Mouse (Mus musculus): ENCODE results near the gene BC005537.
"Not testable (repeated sequence)": the region's sequence is repeated elsewhere in the genome, so short reads cannot be mapped to it uniquely, and the experiment has no call there.

Gene BC005537

DNA sequence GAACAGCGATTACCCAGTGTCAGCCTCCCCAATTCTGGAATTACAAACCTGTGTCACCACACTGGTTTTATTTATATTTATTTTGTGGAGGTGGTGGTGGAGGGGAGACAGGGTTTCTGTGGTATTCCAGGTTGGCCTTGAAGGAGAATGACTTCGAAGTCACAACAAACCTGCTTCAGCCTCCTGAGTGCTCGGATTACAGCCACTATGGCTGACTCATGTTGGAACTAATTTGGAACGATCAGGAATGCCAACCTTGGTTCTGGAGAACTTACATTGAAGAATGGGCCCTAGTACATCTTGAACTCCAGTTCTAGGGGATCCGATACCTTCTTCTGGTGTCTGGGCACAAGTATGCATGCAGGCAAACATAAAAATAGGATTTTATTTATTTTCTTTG, 2.1 kb upstream of the BC005537 start:
- DNase-seq (ENCODE audit: extremely low read depth, insufficient read length, low spot score), result peak; percentile 27

DNA sequence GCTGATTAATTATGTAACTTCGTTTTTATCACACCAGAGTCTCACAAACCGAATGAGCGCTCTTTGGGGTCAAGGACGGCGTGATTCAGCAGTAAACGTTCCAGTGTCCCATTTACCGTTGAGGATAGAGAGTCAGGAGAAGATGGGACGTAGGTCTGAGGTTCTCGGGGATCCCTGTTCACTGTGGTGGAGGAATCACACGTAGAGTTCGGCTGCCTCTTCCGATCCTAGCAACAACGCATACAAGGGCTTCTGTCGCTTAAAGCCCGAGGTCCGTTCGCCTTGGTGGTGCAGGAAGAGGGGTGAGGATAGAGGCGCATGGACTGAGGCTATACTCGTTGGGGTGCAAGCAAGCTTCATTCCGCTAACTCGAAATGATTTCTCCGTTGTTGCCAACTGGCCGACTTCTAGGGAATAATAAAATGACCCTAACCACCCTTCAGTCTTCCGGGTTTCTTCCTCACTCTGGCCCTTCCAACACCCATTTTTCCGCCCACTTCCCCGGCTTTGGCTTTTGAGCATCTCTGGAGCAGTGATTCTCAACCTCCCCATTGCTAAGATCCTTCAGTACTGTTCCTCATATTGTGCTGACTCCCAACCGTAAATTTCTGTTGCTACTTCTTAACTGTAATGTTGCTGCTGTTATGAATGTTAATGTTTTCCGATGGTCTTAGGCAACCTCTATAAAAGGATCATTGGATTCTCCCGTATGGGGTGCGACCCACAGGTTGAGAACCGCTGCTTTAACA, 1.4 kb upstream of the BC005537 start:
- DNase-seq (ENCODE audit: extremely low read depth, insufficient read length, low spot score), result peak; percentile 43

DNA sequence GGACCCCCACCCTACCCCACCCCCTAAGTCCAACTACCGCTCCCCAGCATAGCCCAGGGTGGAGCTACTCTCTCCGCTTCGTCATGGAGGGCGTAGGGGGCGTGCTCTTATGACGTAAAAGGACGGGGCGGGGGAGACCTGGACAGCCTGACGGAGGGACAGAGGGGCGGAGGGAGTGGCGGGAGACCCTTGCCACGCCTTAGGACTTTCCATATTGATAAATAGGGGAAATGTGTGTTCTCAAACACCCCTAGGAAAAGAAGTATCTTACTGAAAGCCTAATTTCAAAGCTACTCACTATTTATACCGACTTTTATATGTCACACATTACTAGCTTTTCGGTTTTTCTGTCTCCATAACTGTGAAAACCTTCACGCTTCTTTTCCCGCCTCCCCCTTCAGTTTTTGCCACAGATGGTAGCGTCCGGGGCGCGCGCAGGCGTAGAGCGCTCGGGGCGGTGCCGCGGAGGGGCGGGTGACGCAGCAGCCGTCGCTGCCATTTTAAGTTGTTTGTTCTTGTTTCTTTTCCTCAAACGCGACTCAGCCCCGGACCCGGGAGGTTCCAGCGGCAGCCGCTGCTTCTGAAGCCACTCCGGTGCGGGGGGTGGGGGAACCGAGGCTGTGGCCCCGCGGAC, 666 bp upstream of the BC005537 start:
- peak; percentile 90 for DNase-seq (ENCODE audit: extremely low read depth, insufficient read length, low spot score)

DNA sequence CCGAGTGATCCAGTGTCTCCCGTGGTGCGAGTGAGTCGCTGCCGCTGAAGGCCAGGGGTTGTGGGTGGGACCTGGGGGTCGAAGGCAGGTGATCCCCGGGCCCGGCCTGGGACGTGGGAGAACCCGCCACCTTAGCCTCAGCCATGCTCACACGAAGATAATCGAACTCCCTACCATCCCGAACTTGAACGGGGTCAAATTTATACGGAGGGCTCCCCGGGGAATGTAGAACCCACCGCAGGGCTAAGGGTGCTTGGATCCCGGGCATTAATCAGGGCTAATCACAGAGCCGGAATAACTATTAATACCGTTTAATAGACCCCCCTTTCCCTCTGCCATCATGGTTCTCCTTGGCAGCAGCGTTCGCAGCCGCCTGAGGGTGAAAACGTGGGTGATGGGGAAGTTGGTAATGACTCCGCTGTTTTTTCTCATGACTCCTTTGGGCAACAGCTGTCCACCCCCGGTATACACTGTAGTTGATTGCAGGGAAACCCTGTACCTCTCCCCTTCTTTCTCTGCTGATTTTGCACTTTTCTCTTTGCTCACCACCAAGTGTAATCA, 754 bp downstream of the BC005537 start:
- DNase-seq (ENCODE audit: extremely low read depth, insufficient read length, low spot score), result peak; percentile 48

DNA sequence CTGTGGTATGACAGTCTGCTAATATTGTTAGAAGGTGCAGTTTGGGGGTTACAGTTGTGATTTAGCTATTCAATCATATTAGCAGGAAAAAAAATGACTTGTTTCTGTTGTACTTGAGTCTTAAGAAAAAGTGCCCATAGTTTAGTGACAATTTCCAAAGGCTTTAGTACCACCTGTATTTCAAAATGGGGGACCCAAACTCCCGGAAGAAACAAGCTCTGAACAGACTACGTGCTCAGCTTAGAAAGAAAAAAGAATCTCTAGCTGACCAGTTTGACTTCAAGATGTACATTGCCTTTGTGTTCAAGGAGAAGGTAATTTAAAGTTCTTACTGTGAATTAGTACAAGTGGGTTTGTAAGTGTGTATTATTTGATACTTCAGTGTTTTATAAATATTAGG, 1.7 kb downstream of the BC005537 start:
- DNase-seq (ENCODE audit: extremely low read depth, insufficient read length, low spot score), result no peak

DNA sequence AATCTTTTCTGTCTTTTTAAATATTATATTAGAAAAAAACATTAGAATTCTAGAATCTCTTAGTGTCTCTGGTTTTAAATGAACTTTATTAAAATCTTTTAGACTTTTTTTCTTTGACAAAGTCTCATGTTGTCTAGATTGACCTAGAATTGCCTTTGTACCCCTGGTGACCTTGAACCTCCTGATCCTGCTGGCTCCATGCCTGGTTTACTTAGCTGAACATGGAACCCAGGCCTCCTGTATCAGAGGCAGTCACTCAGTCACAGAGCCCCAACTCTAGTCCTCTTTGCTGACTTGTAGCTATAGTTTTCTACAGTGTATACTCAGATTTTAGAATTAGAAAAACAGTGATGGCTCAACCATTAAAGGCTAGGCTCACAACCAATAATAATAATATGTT, 4.6 kb downstream of the BC005537 start:
- no peak for DNase-seq (ENCODE audit: extremely low read depth, insufficient read length, low spot score)

DNA sequence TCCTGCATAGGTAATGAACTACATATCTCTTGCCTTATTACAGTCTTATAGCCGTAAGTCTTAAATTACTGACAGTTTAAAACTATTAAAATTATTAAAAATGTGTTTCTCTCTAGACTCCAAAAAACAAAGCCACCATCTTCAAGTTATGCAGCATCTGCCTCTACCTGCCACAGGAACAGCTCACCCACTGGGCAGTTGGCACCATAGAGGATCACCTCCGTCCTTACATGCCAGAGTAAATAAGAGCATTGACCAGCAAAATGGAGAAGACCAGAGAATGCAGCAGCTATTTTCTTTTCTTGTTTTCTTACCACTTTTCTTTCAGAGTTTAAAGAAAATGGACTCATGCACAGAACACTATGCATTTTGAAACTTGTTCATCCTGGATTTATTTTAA, 11.1 kb downstream of the BC005537 start:
- DNase-seq (ENCODE audit: extremely low read depth, insufficient read length, low spot score), result no peak

DNA sequence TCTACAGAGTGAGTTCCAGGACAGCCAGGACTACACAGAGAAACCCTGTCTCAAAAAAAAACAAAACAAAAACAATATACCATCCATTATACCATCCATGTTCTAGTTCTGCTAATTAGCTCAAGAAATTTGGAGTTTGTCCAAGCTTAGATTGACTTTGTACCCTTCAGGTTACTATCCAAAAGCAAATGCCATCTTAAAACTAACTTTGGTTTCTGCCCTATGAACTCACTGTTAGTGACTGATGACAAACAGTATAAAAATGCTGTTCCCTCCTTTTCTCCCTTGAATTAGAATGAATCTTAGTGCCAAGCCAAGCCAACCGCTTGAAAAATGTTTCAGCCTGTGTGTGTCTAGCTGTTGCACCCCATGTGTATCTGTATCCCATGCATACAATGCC, 13.2 kb downstream of the BC005537 start:
- no peak for DNase-seq (ENCODE audit: extremely low read depth, insufficient read length, low spot score)

DNA sequence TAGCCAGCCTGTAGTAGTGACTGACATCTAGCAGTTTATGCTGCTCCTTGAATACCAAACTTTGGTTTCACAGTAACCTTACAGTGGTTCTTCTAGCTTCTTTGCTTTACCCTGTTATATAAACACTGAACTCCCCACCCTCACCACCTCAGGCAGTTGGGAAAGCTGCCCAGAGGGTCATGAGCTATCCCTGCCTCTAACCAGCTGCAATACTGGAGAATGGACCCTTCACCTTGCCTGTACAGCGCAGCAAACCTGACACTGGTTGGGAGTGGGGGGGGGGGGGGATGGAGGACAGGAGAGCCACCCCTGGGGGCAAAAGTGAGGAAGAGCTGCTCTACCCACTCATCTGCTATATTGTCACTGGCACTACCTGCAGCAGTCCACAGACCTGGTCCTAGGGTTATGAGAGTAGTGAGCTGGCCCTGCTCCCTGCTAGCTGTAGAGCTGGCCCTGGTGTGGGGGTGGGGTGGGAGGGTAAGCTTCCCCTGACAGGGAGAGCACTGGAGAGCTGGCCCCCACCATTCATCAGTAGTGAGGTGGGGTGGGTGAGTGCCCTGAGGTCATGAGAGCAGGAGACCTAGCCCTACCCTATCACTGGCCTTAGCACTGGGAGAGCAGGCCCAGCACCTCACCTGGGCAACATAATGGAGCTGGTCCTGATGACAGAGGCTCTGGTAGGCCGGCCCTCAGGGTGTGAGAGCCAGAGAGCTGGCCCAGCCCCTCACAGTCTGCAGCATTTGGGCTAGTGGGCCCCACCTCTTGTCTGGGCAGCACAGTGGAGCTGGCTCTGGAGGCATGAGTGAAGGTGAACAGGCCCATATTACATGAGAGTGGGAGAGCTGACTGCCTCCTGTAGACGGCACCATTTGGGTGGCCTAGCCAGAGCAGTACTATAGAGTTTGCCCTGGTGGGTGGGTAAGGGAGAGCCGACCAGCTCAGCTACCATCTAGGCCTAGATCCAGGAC, 15.0 kb downstream of the BC005537 start:
- peak; percentile 32 for DNase-seq (ENCODE audit: extremely low read depth, insufficient read length, low spot score)

DNA sequence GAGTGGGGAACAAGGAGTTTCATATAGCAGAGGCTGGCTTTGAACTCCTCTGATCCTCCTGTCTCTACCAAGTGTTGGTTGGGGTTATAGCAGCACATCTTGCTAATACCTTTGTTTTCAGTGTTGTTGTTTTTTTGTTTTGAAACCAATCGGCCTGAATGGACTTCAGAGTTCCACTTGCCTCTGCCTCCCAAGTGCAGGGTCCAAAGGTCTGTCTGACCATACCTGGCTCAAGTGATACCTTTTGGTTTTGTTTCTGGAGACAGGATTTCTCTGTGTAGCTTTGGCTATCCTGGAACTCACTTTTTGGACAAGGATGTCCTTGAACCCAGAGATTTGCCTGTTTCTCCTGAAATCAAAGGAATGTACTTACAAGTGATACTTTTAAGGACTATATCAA, 18.5 kb downstream of the BC005537 start:
- DNase-seq (ENCODE audit: extremely low read depth, insufficient read length, low spot score), result no peak

DNA sequence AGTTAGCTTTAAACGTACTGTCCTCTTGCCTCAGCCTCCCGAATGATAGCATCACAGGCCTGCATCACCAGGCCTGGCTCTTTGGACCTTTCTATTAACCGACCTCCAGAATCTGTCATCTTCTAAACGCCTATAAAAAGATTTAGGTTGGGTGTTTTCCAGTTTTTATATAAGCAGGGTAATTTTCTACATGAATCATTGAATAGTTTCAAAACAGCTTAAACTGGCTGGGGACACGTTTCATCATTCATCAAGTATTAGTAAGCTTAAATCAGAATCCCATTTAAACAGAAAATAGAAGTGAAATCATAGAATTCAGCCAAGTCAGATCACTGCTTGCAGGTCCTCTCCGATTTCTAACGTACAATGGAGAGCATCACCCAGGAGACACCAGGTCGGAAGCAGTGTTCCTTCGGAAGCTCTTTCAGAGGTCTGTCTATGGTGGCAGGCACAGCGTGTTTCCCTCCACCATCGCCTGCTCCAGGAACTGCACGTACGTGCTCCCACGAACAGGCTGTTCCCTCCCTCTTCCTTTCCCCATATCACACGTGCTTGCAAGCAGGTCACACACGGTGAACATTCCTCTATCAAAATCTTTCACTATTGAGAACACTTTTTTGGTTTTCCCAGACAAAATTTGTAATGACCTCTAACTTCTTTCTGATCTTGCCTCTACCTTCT, 21.3 kb downstream of the BC005537 start:
- no peak for DNase-seq (ENCODE audit: extremely low read depth, insufficient read length, low spot score)

DNA sequence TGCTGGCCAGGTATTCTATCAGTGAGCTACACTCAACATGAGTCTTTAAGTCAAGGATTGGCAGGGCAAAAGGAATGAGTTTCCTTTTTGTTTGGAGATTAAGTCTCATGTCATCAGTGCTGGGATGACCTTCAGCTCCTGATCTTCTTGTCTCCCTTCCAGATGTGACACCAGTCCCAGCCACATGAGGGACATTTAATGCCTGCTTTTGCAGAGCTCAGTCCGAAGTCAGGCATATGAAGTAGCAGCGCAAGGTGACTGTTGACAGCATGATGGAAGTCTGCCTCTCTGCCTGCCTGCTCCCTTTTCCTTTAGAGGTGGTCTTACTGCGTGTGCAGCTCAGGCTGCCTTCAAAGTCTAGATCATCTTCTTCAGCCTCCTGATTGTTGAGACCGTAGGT, 23.2 kb downstream of the BC005537 start:
- no peak for DNase-seq (ENCODE audit: extremely low read depth, insufficient read length, low spot score)

DNA sequence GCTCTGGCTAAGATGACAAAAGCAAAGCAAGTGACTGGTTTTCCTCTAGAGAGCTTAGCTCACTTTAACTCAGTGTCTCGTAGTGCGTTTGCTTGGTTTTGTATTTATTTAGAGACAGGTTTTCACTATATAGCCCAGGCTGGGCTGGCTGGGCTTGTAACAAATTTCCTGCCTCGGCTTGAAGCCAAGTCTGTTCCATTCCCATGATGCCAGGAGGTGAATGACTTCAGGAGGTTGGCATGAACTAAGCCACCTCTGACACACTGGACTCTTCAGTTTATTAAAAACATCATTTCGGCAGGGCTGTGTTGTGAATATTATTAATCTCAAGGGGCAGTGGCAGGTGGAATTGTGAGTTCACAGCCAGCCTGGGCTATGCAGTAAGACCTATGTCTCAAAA, 24.1 kb downstream of the BC005537 start:
- peak; percentile 48 for DNase-seq (ENCODE audit: extremely low read depth, insufficient read length, low spot score)

DNA sequence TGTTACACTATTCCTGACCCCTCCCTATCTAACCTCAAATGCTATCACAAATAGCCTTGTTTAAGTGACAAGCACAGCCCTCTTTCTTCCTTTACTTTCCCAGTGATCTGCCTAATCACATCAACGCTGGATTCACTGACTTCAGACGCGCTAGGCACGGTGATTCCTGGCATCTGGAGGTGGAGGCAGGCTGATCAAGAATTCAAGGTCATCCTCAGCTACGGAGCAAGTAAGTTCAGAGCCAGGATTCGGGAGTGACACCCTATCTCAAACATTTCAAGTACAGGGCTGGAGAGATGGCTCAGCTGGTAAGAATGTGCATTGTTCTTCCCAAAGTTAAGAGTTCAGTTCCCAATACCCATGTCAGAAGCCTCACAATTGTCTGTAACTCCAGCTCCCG, 24.7 kb downstream of the BC005537 start:
- no peak for DNase-seq (ENCODE audit: extremely low read depth, insufficient read length, low spot score)

DNA sequence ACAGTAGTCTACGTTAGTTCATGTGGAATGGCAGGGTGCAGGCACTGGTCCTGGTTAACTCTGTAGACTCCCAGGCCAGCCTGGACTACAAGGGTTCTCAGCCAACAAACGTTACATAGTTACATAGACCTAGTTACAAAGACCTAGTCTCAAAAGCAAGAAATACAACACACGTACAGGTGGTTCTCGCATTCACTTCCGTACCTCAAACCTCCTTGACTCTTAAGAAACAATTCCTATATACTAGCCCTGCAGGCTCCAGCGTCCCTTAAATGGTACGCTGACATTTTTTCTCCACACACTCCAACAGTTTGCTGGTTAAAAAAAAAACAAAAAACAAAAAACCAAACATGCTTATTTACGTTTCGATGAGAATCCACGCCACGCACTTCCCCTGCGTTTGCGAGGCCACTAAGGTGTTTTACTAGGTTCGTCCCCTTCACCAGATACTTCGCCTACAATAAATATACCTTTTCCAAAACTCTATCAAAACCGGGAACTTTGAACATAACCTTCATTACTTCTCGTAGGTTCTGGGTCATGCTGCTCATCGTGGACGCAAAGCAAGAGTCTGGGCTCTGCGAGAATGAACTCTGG, 29.4 kb downstream of the BC005537 start:
- DNase-seq (ENCODE audit: extremely low read depth, insufficient read length, low spot score), result peak; percentile 19

DNA sequence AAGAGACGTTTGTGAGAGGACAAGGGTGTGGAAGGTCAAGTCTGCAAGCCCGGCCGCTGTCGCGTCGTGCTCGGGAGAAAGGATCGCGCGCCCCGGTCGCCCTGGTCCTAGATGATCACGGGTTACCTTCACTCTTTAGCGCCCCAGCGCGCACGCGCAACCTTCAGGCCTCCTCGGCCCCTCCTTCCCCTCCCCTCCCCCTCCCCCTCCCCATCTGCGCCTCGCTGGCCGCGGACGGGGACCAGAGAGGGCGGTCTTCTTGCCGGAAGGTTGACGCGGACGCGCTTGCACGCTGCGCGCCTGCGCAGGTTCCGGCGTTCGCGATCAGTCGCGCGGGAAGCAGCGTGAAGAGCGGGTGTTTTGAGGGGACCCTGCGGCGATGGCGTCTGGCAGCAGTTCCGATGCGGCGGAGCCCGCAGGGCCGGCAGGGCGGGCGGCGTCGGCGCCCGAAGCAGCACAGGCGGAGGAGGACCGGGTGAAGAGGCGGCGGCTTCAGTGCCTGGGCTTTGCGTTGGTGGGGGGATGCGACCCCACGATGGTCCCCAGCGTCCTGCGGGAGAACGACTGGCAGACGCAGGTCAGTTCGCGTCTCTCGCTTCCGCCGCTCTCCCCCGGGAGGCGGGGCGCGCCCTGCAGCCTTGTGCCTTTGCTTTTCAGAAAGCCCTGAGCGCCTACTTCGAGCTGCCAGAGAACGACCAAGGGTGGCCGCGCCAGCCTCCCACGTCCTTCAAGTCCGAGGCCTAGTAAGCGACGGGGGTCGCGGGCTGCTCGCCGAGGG, 30.1 kb downstream of the BC005537 start, which contains the start of the genes Acot13 and Tdp2:
Acot13 (minus strand) TSS at position 188 of the 778 bp plus-strand sequence.
Tdp2 (plus strand) TSS at position 327 of the 778 bp plus-strand sequence.
- peak; percentile 99 for DNase-seq (ENCODE audit: extremely low read depth, insufficient read length, low spot score)

DNA sequence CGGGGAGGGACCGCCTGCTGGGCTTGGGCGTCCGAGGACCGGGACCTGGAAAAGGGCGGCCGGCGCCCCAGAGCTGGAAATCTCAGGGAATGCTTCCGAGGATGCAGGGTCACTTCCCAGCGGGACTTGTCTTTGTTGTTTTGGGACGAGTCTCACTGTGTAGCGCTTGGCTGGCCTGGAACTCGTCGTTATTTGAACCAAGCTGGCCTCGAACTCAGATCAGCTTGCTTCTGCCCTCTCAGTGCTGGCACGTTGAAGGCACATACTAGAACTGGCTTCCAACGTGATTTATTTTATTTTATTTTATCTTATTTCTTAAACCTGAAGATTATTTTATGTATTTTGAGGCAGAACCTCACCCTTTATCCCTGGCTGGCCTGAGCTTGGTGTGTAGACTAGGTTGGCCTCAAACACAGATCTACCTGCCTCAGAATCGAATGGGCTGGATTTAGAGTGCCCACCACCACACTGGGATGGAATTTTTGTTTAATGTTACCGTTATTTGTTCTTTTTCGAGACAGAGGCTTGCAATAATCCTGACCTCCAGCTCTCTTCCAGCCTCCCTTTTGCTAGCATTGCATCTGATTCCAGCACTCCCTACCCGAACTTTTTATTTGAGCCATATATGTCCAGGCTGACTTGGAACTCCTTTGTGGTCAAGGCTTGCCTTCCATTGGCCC, 30.8 kb downstream of the BC005537 start:
- no peak for DNase-seq (ENCODE audit: extremely low read depth, insufficient read length, low spot score)

DNA sequence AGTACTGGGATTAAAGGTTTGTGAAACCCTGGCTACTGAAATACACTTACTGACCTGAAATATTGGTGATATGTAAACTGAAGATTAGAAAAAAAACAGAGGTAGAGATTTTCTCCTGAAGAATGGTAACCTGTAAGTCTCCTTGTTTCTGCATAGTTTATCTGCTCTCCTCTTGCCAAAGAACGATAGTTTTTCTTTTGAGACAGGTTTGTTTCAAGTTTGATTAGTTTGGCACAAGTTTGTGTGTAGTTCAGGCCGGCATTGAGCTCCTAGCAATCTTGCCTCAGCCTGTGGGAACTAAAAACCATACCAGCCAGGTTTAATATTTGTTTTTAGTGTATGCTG, 31.3 kb downstream of the BC005537 start:
- no peak for DNase-seq (ENCODE audit: extremely low read depth, insufficient read length, low spot score)

DNA sequence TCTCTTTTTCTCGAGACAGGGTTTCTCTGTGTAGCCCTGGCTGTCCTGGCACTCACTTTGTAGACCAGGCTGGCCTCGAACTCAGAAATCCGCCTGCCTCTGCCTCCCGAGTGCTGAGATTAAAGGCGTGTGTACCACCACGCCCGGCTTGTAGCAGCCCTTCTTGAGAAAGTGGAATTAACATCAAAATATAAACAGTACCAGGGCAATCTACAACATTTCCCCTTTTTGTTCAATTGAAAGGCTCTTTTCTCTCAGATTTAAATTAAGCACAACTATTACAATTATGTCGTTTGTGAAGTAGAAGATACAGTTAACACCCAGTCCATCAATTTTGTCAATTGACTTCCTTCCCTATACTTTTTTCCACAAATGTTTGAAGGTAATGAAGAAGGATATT, 36.3 kb downstream of the BC005537 start:
- DNase-seq (ENCODE audit: extremely low read depth, insufficient read length, low spot score), result not testable (repeated sequence)

Data from 3134 (cell line).